Mouse (Mus musculus): ENCODE results near the gene Pxt1.

The Pxt1 gene

GRCm38 (mm10) chr17:28910139-28910538, 33.5 kb downstream of the Pxt1 start:
- peak; percentile 70 for DNase-seq

GRCm38 (mm10) chr17:28909252-28909941, 34.2 kb downstream of the Pxt1 start:
- DNase-seq = peak; percentile 70

GRCm38 (mm10) chr17:28907959-28908358, 35.7 kb downstream of the Pxt1 start:
- no peak for DNase-seq

GRCm38 (mm10) chr17:28905377-28905916, 38.2 kb downstream of the Pxt1 start:
- DNase-seq = no peak

GRCm38 (mm10) chr17:28904546-28905376, 38.9 kb downstream of the Pxt1 start:
- peak; percentile 67 for DNase-seq

- no peak for DNase-seq
Observed at GRCm38 (mm10) chr17:28901559-28901958, 42.1 kb downstream of the Pxt1 start.

GRCm38 (mm10) chr17:28899427-28899826, 44.2 kb downstream of the Pxt1 start:
- DNase-seq = no peak

- DNase-seq = no peak
Observed at GRCm38 (mm10) chr17:28898249-28898648, 45.4 kb downstream of the Pxt1 start.

GRCm38 (mm10) chr17:28897817-28898216, 45.8 kb downstream of the Pxt1 start:
- no peak for DNase-seq

GRCm38 (mm10) chr17:28896095-28896780, 47.4 kb downstream of the Pxt1 start:
- DNase-seq = no peak

GRCm38 (mm10) chr17:28895217-28895875, 48.3 kb downstream of the Pxt1 start:
- DNase-seq = no peak

- no peak for DNase-seq
Observed at GRCm38 (mm10) chr17:28894050-28894767, 49.4 kb downstream of the Pxt1 start.

GRCm38 (mm10) chr17:28886266-28886665, 57.4 kb downstream of the Pxt1 start:
- DNase-seq = no peak

GRCm38 (mm10) chr17:28885231-28885630, 58.4 kb downstream of the Pxt1 start:
- no peak for DNase-seq
